Mouse (Mus musculus) T-helper 1 cell (primary cell): Measurements from ENCODE around the gene Mtrf1l.

Source experiments
- in situ Hi-C: fragments of 300-600 bp; cut with MboI, MseI; formaldehyde crosslinking; loops from one replicate; pipeline ENCODE4 v1.15.1; 2025; ENCODE audit warnings: high pct_unique_total_duplicates

The Mtrf1l gene

GRCm38 (mm10) chr10:5805731-5806307 is 17.9 kb downstream of the Mtrf1l start:
- in situ Hi-C loops = loop anchor here (10.0 to 25.0 kb wide), 5 partner anchors 619 to 1981 kb away; partner anchors contain the start of genes Armt1, Ginm1, Mthfd1l and Ppil4

- in situ Hi-C loops = loop anchor here (10.0 to 25.0 kb wide), 5 partner anchors 618 to 1982 kb away; partner anchors contain the start of genes Armt1, Ginm1, Mthfd1l and Ppil4
Measured at GRCm38 (mm10) chr10:5805243-5805730, 18.4 kb downstream of the Mtrf1l start, which contains the start of gene Fbxo5. Gene Fbxo5, minus strand, starts transcription at chr10:5805600.

- in situ Hi-C loops = loop anchor here (10.0 to 25.0 kb wide), 5 partner anchors 617 to 1983 kb away; partner anchors contain the start of genes Armt1, Ginm1, Mthfd1l and Ppil4
Measured at GRCm38 (mm10) chr10:5804691-5805156, 19.0 kb downstream of the Mtrf1l start.

- in situ Hi-C loops = loop anchor here (10.0 to 25.0 kb wide), 5 partner anchors 616 to 1984 kb away; partner anchors contain the start of genes Armt1, Ginm1, Mthfd1l and Ppil4
Measured at GRCm38 (mm10) chr10:5803739-5804138, 20.0 kb downstream of the Mtrf1l start.

- in situ Hi-C loops = loop anchor here (10.0 to 25.0 kb wide), 5 partner anchors 616 to 1984 kb away; partner anchors contain the start of genes Armt1, Ginm1, Mthfd1l and Ppil4
Measured at GRCm38 (mm10) chr10:5802866-5803265, 20.8 kb downstream of the Mtrf1l start.

GRCm38 (mm10) chr10:5800490-5800889 is 23.2 kb downstream of the Mtrf1l start:
- in situ Hi-C loops = loop anchor here (10.0 to 25.0 kb wide), 5 partner anchors 613 to 1987 kb away; partner anchors contain the start of genes Armt1, Ginm1, Mthfd1l and Ppil4

GRCm38 (mm10) chr10:5798069-5798468 is 25.6 kb downstream of the Mtrf1l start:
- in situ Hi-C loops = no loop called here

GRCm38 (mm10) chr10:5790657-5791056 is 33.1 kb downstream of the Mtrf1l start:
- in situ Hi-C loops = loop anchor here (5.0 kb wide), 1 partner anchor 188 kb away; no protein-coding TSS in a partner anchor

- in situ Hi-C loops = no loop called here
Measured at GRCm38 (mm10) chr10:5786923-5787322, 36.8 kb downstream of the Mtrf1l start.
